Mouse (Mus musculus) neural tube, embryonic 14.5 days (tissue): ENCODE measurements at regions not wholly inside any gene's neighbourhood (a gene's known extent, or its start where the extent isn't known, plus 50 kb on each side); places are given as distances from the start of the nearest gene placed in this dataset.

Experiments used
- ATAC-seq: fragments of 200-750 bp; cut with Nextera tagmentation; 2 replicates; pipeline ENCODE4 v1.8.0; 2017; ENCODE audit warnings: low read depth, mild to moderate bottlenecking, moderate TSS enrichment, moderate library complexity
- H3K27ac ChIP-seq: fragments of 300-500 bp; sonication (generic); 2 replicates; pipeline ENCODE4 v1.5.1; 2014; ENCODE audit warnings: low read depth, mild to moderate bottlenecking, control low read depth, low read length, moderate library complexity, mixed read lengths
- H3K27me3 ChIP-seq: fragments of 300-500 bp; sonication (generic); 2 replicates; pipeline ENCODE4 v1.6.1; 2014; ENCODE audit warnings: low read length; ENCODE audit not compliant: control insufficient read depth, insufficient read depth
- H3K36me3 ChIP-seq: fragments of 300-500 bp; sonication (generic); 2 replicates; pipeline ENCODE4 v1.6.1; 2014; ENCODE audit warnings: low read length, mixed read lengths; ENCODE audit not compliant: control insufficient read depth, insufficient read depth
- H3K4me1 ChIP-seq: fragments of 300-500 bp; sonication (generic); 2 replicates; pipeline ENCODE4 v1.6.1; 2014; ENCODE audit warnings: low read length; ENCODE audit not compliant: control insufficient read depth, insufficient read depth
- H3K4me2 ChIP-seq: fragments of 300-500 bp; sonication (generic); 2 replicates; pipeline ENCODE4 v1.6.1; 2014; ENCODE audit warnings: mild to moderate bottlenecking, low read depth, low read length, control low read depth
- H3K4me3 ChIP-seq: fragments of 300-500 bp; sonication (generic); 2 replicates; pipeline ENCODE4 v1.5.1; 2014; ENCODE audit warnings: low read depth, low read length, control low read depth, mixed read lengths
- H3K9ac ChIP-seq: fragments of 300-500 bp; sonication (generic); replicated peaks from 2 replicates; pipeline ENCODE4 v1.6.1; 2014; ENCODE audit warnings: low read depth, mild to moderate bottlenecking, control low read depth, low read length, mixed read lengths
- H3K9me3 ChIP-seq: fragments of 300-500 bp; sonication (generic); 2 replicates; pipeline ENCODE4 v1.6.1; 2016; ENCODE audit warnings: low read length; ENCODE audit not compliant: control insufficient read depth
- WGBS: fragments of 180-500 bp; shearing (Covaris S2); extraction: QIAGEN DNeasy Blood & Tissue Kit; methylation state at CpG from one replicate; pipeline ENCODE4 v1.1.7; 2014; 5-methylcytosine and 5-hydroxymethylcytosine counted together

DNA sequence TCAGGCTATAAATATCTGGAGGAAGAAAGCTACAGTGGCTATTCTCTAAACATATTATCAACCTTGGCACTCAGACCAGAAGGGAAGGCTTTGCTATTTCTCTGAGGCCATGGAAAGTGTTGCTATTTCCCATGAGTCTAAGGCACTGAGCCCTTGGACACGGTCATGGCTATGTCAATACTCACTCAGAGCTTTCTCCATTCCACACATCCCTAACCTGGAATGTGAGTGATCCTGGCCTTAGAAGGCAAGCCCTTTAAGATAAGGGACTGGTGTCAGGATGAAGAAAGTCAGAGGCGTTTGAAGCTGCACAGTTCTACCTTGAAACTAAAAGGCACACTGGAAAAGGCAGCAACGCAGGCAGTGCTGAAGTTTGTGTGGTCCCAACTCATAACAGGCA, 478.3 kb downstream of the Rps29 start:
- Histone ChIP-seq H3K9ac (no peak overlapping the region), H3K27ac (no peak overlapping the region), H3K36me3 (no peaks in the 10 kb centered on the region), H3K4me1 (no peaks in the 10 kb centered on the region), H3K9me3 (no peaks in the 10 kb centered on the region), H3K4me3 (no peak overlapping the region), H3K27me3 (no peaks in the 10 kb centered on the region), H3K4me2 (no peak overlapping the region)
- no peak for ATAC-seq
- WGBS = 89% methylated on average over 3 of the region's 3 CpGs

DNA sequence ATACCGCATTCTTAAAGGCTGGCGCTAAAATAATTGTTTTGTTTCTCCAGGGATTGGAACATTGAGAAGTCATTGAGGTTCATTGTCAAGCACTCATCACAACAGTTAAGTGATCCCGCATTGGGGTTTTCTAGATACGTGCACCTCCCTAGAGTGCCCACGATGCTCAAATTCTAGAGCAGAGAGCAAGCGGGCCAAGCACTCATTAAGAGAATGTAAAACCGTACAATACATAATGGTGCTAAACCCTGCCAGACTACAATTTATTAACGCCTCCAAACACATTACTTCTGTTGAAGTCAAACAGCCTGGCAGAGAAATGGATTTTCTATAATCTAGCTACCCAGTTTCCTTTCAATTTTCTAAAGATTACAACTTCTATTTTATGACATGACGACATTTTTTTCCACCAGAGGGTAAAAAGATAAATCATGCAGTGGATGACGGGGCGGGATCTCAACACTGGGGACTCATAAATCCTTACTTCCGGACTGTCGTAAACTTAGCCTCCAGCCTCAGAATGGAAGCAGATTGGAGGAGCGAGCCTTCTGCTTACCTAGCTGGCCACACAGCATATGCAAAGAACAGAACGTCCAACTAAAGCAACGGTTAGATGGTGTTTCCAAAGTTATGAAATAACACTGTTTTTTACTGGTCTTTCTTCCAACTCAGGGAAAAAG, 482.8 kb downstream of the Rps29 start:
- H3K4me2 ChIP-seq = 0 out of 2 replicates have a peak overlapping the region, but pooled peaks have one; percentile 14
- H3K27me3 ChIP-seq = no peaks in the 10 kb centered on the region
- H3K9me3 ChIP-seq = no peaks in the 10 kb centered on the region
- no peaks in the 10 kb centered on the region for H3K36me3 ChIP-seq
- peak; percentile 76; the same call in 1 of the 2 replicates for ATAC-seq
- H3K9ac ChIP-seq = no peak overlapping the region
- no peak overlapping the region for H3K4me3 ChIP-seq
- 48% methylated on average over 16 of the region's 16 CpGs for WGBS
- no peak overlapping the region for H3K27ac ChIP-seq
- H3K4me1 ChIP-seq = no peaks in the 10 kb centered on the region

DNA sequence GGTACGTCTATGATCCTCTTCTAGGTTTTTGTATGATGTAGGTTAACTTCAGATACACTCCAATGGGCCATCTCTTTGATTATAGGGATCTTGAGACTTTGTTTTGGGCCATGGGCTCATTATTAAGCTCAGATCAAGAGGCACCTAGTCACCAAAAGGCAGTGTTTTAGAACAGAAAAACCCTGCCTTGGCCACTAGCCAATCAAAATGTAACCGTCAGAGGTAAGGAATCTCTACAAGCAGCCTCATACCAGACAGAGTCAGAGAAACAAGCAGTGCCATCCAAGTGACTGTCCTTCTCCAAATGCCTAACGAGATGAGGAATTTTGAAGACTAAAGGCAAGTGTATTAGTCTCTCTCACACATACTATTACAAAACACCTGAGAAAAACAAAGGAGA, 487.0 kb downstream of the Rps29 start:
- Histone ChIP-seq H3K4me3 (no peak overlapping the region), H3K9ac (no peak overlapping the region), H3K4me1 (no peaks in the 10 kb centered on the region), H3K4me2 (no peak overlapping the region), H3K9me3 (no peaks in the 10 kb centered on the region), H3K27ac (no peak overlapping the region), H3K27me3 (no peaks in the 10 kb centered on the region), H3K36me3 (no peaks in the 10 kb centered on the region)
- WGBS = 89% methylated on average over 3 of the region's 3 CpGs
- ATAC-seq = no peak

DNA sequence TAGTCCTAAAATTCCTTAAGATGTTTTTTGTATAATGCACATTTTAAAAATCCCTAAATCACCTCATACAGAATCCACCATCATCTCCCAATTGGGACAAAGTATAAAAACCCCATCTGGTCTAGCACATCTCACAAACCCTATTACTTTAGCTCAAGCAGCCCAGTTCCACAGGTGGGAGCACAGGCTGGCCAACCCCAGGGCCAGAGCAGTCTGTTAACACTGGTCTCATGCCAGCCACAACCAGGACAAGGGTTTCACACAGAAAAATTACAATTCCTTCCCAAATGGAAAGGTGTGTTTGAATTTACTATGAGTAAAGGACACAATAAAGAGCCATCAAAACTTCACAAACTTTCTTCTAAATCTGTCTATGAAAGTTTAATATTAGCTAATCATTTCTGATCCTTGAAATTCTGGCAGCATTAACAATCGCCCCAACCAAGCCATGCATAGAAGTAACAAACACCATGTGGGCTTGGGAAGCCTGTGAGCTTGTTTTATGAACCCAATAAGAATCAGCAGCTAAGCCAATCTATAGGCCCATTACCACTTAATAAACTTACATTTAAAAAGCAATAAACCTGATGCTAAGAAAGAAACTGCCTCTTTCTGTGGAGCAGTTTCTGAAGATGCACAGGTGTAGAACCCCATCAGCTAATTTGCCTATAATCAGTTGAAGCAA, 512.9 kb downstream of the Rps29 start:
- H3K9ac ChIP-seq = no peak overlapping the region
- H3K27me3 ChIP-seq = no peaks in the 10 kb centered on the region
- H3K4me3 ChIP-seq = no peak overlapping the region
- ATAC-seq = no peak
- no peaks in the 10 kb centered on the region for H3K36me3 ChIP-seq
- no peak overlapping the region for H3K27ac ChIP-seq
- H3K4me2 ChIP-seq = no peak overlapping the region
- H3K4me1 ChIP-seq = no peaks in the 10 kb centered on the region
- 81% methylated on average over 1 of the region's 1 CpGs for WGBS
- H3K9me3 ChIP-seq = no peaks in the 10 kb centered on the region

DNA sequence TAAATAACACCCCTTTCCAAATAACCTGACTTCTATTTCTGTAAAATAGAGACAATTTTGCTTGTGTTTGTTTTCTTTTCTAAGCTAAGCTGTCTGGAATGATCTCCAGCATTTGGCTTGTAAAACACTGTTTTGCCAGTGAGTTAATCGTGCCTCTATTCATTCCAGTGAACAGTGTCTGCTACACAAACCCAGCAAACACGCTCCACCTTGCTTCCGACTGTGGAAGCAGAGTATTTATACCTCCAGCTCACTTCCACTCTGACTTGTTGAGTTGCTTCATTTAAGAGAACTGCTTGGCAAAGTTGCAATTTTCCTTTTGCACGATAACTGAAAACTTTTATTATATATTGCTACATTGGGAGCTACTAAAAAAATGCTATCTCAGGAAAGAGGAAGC, 515.3 kb downstream of the Rps29 start:
- no peak overlapping the region for H3K4me2 ChIP-seq
- WGBS = 87% methylated on average over 4 of the region's 4 CpGs
- no peak overlapping the region for H3K9ac ChIP-seq
- no peaks in the 10 kb centered on the region for H3K36me3 ChIP-seq
- no peaks in the 10 kb centered on the region for H3K9me3 ChIP-seq
- H3K27me3 ChIP-seq = no peaks in the 10 kb centered on the region
- no peak overlapping the region for H3K4me3 ChIP-seq
- no peaks in the 10 kb centered on the region for H3K4me1 ChIP-seq
- no peak overlapping the region for H3K27ac ChIP-seq
- no peak for ATAC-seq

DNA sequence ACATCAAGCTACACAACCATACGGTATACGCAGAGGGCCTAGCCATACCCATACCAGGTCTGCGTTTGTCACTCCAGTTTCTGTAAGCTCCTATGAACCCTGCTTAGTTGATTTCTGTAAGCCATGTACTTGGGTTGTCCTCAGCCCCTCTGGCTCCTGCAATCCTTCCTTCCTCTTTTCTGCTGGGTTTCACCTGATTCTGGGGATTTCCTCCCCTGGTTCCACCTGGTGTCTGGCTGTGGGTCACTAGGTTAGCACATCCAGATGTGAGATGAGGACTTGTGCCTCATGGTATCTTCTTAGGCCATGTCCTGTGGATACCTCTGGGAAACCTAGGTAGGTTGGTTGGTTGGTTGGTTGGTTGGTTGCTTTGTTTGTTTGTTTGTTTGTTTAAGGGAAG, 526.5 kb downstream of the Rps29 start:
- Histone ChIP-seq H3K9me3 (no peaks in the 10 kb centered on the region), H3K27me3 (no peaks in the 10 kb centered on the region), H3K4me2 (no peak overlapping the region), H3K27ac (no peak overlapping the region), H3K9ac (no peak overlapping the region), H3K4me3 (no peak overlapping the region), H3K36me3 (no peaks in the 10 kb centered on the region), H3K4me1 (no peaks in the 10 kb centered on the region)
- WGBS = 93% methylated on average over 3 of the region's 3 CpGs
- ATAC-seq = no peak

DNA sequence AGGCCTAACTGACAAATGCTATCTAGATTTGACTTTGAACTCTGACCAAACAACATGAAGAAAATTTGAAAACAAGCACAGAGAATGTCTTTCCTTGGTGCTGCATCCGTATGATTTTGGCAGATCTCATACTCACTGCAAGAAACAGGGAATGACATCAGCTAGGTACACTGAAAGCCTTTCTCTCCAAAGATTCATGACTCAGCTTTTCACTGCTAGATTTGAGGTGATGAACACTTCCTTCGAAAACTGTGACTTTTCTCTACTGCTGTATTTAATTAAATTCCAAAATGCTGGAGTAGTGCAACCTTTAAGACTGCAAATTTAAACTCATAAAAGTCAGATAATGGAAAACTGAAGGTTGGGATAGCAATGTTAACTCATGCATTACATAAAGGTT, 540.6 kb downstream of the Rps29 start:
- H3K9ac ChIP-seq = no peak overlapping the region
- ATAC-seq = no peak
- no peak overlapping the region for H3K27ac ChIP-seq
- no peaks in the 10 kb centered on the region for H3K9me3 ChIP-seq
- 87% methylated on average over 2 of the region's 2 CpGs for WGBS
- no peak overlapping the region for H3K4me2 ChIP-seq
- no peaks in the 10 kb centered on the region for H3K27me3 ChIP-seq
- H3K4me3 ChIP-seq = no peak overlapping the region
- H3K4me1 ChIP-seq = no peaks in the 10 kb centered on the region
- H3K36me3 ChIP-seq = no peaks in the 10 kb centered on the region

DNA sequence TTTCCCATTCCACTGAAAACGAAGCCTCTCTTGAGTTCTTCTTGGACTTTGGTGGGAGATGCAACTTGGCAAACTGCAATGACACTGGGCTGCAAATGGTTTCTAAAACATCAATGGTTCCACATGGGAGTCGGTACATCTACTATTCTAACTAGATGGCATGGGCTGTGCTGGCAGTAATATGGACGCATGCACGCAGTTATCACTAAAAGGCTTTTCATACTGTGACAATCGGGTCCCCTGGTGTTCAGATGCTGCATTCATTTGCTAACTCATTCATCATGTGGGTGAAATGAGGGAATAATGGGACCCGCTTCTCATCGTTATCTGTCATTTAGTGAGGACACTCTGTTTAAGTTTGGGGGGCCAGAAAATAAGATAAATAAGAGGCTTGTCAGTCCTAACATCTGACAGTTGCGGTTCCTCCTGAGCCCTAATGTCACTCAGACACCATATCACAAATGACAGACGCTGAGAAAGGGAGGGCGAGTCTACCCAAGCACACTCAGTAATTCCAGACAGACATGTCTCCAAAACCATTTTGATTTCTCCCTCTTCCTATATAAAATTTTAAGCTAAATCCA, 553.5 kb downstream of the Rps29 start:
- Histone ChIP-seq H3K9ac (no peak overlapping the region), H3K9me3 (no peaks in the 10 kb centered on the region), H3K4me1 (no peaks in the 10 kb centered on the region), H3K36me3 (no peaks in the 10 kb centered on the region), H3K27me3 (no peaks in the 10 kb centered on the region), H3K27ac (no peak overlapping the region), H3K4me2 (no peak overlapping the region), H3K4me3 (no peak overlapping the region)
- 66% methylated on average over 10 of the region's 10 CpGs for WGBS
- no peak for ATAC-seq

DNA sequence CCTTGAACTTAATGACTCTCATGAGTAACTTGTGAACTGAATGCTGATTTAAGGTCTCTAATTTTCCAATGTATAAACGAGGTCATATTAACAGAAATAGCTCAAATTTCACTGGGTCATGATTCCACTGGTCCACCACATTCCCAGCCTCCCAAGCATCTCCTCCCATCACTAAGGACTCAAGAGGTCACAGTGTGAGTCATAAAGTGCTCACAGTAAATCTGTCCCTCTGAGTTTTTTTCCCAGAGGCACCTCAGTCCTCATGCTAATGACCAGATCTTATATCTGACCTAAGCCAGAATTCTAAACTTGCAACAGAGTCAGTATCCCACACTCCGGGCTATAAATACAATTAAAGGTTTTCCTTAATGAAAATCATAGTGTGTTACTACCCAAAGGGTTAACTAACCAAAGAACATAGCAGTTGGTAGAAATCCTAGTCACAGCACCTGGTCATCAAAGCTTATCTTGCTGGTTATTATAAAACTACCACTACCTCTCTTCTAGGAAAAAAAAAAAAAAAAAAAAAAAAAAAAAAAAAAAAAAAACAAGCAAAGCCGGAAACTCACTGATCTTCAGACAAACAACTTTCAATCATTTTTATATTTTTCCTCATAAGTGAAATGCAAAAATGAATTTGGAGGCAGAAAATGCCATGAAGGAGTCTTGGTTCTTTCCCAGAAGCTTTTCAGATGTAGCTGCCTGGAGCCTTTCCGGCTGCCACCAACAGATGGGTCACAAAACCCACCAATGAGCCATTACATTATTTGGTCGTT, 554.3 kb downstream of the Rps29 start:
- Histone ChIP-seq H3K27me3 (no peaks in the 10 kb centered on the region), H3K36me3 (no peaks in the 10 kb centered on the region), H3K4me1 (0 out of 2 replicates have a peak, but pooled peaks cover 6% of the 10 kb centered on the region), H3K4me2 (no peak overlapping the region), H3K9ac (no peak overlapping the region), H3K27ac (no peak overlapping the region), H3K9me3 (no peaks in the 10 kb centered on the region), H3K4me3 (no peak overlapping the region)
- ATAC-seq = no peak
- 70% methylated on average over 5 of the region's 5 CpGs for WGBS
